Mouse (Mus musculus): ENCODE measurements around the gene Pum1.
"Not testable (repeated sequence)": the region's sequence is repeated elsewhere in the genome, so short reads cannot be mapped to it uniquely, and the experiment has no call there.

Gene Pum1

DNA sequence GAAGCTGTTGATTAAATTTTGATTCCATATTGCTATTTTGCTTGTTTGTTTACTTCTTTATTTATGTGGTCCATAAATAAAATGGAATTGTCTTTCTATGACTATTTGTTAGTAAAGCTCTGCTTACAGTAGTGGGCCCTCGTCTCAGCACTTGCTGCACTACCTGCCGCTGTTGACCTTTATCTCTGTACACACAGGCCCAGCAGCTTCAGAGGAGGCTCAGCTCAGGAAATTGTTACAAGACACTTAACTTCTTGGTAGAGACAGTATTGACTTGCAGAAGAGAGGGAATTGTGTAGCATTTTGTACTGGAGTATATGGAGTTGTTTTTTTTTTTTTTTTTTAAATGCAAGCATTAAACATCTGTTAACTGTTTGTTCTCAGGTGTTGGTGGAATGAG, 5.4 kb downstream of the Pum1 start:
- DNase-seq (ENCODE audit: low spot score in 2 of 2): no peak

DNA sequence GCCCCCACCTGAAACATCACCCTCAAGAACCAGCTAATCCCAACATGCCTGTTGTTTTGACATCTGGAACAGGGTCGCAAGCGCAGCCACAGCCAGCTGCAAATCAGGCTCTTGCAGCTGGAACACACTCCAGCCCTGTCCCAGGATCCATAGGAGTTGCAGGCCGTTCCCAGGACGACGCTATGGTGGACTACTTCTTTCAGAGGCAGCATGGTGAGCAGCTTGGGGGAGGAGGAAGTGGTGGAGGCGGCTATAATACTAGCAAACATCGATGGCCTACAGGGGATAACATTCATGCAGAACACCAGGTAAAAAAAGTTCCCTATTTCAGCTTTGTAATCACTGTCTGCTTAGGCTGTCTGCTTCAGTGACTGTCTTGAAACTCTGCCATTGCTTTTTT, 5.9 kb downstream of the Pum1 start:
- no peak for DNase-seq (ENCODE audit: low spot score in 2 of 2)

DNA sequence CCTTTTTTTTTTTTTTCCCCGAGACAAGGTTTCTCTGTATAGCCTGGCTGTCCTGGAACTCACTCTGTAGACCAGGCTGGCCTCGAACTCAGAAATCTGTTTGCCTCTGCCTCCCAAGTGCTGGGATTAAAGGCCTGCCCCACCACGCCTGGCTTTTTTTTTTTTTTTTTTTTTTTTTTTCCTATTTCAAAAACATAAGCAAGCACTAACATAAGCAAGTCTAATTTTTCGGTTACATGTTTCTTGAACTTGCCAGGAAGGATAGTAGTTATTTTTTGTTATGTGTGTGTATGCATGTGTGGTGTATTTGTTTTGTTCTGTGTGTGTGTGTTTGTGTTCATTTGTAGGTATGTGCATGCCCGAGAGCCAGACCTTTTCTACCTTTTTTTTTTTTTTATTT, 6.9 kb downstream of the Pum1 start:
- DNase-seq (ENCODE audit: low spot score in 2 of 2): not testable (repeated sequence)

DNA sequence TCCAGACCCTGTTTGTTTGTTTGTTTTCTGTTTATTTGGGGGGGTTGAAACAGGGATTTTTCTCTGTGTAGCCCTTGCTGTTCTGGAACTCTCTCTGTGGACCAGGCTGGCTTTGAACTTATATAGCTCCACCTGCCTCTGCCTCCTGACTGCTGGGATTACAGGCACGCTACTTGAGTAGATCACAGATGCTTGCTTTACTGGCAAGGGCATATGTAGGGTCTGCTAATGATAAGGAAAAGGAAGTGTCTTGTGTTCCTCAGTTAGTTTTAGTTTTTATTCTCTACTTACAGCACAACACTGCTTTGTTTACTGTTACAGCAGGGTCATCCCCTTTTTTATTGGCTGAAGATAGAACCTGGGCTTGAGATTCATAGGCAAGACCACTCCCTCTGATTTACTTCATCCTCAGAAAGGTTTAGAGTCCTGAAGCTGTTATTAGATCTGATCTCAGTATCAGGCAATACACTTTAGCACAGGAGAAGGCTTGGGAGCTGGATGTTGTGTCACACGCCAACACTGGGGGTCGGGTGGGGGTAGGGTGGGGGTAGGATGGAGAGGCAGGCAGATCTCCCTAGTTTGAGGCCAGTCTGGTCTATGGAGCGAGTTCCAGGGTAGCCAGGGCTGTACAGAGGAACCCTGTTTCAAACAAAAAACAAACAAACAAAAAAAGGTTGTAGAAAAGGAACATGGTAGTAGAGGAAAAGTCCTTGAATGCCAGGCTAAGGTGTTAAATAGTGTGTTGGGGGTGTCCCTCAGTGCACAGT, 8.1 kb downstream of the Pum1 start:
- no peak for DNase-seq (ENCODE audit: low spot score in 2 of 2)

DNA sequence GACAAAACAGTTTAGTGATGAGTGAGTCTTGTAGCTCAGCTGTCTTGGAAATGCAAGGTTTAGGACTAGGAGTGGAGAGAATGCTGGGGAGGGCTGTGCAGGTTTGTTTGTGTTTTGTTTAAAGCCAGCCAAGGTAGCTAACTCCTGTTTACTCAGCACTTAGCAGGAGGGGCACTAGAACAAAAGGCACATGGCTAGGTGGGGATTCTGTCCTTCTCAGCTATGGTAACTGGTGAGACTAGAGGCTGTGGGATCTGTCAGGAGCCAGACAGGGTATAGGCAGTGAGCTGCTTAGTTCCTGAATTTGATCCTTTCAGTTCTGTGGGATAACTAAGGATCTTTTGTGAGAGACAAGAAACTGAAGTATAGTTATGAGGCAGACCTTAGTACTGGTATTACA, 9.0 kb downstream of the Pum1 start:
- no peak for DNase-seq (ENCODE audit: low spot score in 2 of 2)

DNA sequence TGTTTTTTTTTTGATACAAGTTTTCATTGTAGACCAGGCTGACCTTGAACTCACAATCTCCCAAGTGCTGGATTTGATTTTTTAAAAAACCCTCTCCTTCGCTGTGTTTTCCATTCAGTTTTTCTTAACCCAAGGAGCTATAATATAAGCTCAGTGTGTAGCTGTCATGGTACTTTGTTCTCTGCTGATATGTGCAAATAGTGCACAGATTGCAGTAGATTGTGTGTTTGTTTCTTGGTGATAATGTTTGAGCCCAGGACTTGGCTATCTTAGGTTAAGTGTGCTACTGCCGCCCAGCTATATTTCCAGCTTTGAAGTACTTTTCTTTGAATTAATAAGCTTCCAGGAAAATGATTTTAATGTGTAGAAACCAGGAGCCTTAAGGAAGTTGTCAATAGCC, 13.6 kb downstream of the Pum1 start:
- no peak for DNase-seq (ENCODE audit: low spot score in 2 of 2)

DNA sequence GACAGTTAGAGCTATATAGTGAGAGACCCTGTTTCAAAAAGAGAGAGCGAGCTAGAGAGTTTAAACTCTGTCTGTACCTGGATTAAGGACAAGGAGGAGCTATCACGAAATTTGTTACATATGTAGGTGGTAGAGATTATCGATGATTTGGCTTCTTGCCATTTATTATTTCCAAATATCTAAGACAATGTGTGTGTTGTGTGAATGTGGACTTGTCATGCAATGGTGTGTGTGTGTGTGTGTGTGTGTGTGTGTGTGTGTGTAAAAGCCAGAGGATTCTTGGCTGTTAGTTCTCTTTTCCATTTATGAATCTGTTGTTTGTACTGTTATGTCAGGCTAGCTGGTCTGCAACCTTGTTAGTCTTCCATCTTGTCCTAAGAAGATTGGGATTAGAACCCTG, 15.0 kb downstream of the Pum1 start:
- no peak for DNase-seq (ENCODE audit: low spot score in 2 of 2)

DNA sequence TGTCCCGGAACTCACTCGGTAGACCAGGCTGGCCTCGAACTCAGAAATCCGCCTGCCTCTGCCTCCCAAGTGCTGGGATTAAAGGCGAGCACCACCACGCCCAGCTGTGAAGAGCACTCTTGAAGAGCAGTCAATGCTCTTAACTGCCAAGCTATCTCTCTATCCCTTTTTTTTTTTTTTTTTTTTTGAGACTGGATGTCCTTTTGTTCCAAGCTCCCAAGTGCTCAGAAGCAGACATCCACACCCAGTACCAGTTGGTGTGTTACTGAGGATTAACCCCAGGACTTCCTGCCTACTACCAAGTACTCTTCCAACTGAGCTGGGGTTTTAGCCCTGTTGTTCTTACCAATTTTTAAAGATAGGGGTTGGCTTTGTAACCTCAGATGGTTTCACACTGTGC, 17.6 kb downstream of the Pum1 start:
- no peak for DNase-seq (ENCODE audit: low spot score in 2 of 2)

DNA sequence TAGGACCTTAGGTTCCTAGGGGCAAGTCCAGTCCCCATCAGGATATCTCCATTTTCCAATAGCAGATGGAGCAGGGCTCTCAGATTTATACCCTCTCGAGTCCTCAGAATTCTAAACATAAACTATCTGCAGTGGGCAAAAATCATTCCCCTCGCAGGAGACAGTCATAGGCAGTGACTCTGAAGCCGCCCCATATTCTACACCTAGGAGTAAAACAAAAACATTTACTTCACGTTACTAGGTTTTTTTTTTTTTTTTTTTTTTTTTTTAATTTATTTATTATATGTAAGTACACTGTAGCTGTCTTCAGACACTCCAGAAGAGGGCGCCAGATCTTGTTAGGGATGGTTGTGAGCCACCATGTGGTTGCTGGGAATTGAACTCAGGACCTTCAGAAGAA, 19.9 kb downstream of the Pum1 start:
- not testable (repeated sequence) for DNase-seq (ENCODE audit: low spot score in 2 of 2)

DNA sequence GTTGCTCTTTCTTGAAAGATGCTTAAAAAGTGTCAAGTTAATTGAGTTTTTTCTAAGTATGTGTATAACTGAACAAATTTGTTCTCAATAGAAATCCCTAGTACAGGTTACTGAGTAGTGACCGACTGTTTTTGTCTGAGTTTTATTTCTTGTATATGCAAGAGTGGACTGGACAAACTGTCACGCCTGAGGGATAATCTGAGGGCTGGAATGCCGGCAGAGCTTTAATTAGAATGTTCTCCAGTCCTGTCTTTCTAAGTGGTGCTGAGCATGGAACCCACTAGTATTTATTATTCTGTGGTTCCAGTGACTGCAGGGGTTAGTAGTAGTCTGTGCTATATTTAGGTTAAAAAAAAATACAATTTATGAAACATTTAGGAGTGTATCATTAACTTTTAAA, 30.8 kb downstream of the Pum1 start:
- no peak for DNase-seq (ENCODE audit: low spot score in 2 of 2)

DNA sequence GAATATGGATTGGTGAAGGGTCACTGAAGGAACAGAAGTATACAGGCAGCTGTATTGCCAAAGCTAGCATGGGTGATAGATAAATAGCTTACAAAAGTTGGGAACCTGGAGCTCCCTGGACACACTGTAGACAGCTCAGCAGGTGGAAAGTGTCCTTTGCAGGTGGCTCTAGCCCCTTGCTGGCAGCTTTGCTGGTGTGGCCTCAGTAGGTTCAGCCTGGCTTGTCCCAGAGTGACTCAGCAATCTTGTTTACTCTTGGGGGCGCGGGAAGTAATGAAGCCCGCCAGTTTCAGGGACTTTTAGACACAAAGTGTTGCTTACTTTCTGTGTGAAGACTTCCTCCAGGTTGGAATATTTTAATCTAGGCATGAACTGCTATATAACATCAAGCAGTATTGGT, 31.9 kb downstream of the Pum1 start:
- DNase-seq (ENCODE audit: low spot score in 2 of 2): no peak

DNA sequence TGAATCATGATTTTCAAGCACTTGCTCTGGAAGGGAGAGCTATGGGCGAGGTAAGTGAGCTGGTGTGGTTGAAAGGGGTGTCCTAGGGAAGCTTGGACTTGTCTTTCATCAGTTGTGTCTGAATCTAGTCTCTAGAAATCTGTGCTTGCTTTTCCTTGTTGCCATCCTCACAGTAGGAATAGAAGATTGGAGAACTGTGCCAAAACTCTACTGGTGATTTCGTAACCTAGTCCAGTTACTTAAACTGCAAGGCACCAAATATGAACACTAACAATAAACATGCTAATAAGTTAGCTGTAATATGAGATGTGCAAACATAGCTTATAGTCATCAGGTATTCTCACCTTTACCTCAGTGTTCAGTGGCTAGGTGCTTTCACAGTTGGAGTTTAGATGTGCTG, 37.9 kb downstream of the Pum1 start:
- DNase-seq (ENCODE audit: low spot score in 2 of 2): no peak

DNA sequence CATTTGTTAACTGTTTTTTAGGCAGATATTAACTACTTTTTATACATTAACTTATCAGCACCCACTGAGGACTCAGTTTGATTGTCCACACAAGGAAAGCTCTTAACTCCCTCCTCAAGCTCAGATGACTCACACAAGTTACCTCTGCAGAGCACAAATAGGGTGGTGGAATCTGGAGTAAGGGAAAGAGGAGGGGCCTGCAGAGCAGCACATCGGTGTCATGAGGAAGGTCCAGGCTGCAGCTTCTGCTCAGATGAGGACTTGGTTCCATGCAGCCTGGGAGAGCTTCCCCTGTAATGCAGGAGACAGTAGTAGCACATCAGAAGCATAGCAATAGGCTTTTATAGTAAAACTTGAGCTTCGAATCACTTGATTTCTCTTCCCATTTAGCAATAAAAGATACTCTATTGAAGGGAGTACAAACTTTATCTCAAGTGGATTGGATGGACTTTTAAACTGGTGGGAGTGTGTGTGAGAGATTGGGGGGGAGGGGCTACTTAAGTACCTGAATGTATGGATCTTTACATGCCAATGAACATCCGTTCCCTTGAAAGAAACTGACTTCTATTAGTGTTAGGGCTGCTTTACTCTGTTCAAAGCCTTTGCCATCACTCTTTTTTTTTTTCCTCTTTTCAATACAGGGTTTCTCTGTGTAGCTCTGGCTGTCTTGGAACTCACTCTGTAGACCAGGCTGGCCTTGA, 39.9 kb downstream of the Pum1 start:
- no peak for DNase-seq (ENCODE audit: low spot score in 2 of 2)

DNA sequence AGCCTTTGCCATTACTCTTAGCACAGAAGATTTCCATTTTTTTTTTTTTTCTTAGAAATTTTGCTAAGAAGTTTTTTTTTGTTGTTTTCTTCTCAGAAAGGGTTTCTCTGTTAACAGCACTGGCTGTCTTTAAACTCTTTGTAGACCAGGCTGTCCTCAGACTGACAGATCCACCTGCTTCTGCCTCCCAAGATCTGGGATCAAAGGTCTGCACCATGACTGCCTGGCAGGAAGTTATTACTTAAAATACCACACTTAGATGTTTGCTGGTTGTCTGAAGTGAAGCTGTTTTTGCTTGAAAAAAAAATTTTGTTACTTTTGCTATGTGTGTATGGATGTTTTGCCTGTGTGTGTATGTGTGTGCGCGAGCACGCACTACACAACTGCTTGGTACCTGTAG, 40.5 kb downstream of the Pum1 start:
- DNase-seq (ENCODE audit: low spot score in 2 of 2): no peak

DNA sequence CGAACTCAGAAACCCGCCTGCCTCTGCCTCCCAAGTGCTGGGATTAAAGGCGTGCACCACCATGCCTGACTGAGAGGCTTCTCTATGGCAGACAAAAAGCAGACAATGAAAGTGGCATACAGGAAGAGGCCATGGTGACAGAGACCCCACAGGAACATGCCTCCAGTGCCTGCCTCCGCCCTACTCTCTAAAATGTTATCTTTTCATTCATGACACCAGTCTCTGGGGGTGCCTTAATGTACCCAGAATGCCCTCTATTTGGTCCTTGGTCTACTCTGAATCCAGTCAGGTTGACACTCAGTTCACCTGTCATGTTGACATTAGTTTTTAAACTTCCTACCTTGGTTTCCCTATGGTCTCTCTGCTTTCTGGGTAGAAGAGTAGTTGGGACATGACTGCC, 41.5 kb downstream of the Pum1 start:
- no peak for DNase-seq (ENCODE audit: low spot score in 2 of 2)

DNA sequence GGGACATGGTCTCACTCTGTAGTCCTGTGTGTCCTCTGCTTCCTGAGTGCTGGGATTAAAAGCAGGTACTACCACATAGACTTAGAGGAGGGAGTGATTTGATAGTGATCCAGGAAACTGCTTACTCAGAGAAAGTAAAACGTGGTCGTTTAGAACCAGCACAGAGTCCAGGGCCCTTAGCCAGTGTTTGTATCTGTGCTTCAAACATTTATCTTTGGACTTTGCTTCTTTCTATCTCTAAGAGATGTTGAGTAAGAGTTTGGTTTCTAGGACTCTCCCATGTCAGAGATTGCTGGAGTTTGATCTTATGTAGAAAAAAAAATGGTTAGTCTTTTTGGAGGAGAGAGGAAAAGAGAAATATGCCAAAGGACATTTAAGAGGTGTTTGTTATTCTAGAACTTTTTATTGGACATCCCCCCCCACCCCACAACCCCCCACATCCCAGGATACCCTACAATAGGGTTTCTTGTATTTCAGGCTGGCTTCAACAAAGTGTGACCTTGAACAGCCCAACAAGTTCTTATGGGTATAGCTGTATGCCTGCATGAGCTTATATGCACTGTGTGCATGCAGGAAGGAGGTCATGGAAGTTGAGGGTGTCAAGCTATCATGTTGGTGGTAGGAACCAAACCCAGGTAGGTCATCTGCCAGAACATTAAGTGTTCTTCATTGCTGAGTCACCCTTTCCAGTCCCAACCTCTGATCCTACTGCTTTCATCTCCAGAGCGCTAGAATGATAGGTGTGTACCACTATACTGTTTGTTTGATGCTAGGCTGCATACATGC, 43.3 kb downstream of the Pum1 start:
- DNase-seq (ENCODE audit: low spot score in 2 of 2): no peak

DNA sequence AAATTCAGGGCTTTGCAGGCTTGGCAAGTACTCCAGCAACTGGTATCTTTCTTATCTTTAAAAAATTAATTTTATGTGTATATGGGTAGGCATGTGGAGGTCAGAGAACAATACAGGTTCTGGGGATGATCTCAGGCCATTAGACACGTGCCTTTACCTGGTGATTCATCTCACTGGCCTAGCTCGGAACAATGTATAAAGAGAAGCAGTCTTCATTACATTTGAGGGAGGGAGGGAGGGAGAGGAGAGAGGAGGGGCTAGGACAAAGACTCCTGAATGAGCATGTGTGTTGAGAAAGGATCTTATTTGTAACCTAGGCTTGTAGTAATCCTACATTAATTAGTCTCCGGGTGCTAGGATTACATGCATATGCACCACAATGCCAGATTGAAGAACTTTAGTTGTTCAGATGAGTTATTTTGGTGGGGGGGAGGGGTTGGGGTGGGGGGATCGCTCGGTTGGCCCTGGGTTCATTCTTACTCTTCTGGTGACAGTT, 48.3 kb downstream of the Pum1 start:
- DNase-seq (ENCODE audit: low spot score in 2 of 2): no peak

DNA sequence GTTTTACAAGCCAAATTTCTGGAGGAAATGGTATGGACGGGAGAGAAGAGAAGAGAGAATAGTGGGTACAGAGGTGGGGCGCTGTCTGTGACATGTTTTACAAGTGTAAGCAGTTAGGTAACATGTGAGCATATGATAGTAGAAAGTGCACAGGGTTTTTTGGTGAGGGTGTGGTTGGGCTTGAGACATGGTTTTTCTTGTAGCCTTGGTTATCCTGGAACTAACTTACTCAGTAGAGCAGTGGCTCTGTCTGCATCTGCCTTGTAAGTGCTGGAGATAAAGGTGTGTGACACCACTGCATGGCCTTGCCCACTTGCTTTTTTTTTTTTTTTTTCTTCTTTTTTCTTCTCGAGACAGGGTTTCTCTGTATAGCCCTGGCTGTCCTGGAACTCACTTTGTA, 49.2 kb downstream of the Pum1 start:
- no peak for DNase-seq (ENCODE audit: low spot score in 2 of 2)

DNA sequence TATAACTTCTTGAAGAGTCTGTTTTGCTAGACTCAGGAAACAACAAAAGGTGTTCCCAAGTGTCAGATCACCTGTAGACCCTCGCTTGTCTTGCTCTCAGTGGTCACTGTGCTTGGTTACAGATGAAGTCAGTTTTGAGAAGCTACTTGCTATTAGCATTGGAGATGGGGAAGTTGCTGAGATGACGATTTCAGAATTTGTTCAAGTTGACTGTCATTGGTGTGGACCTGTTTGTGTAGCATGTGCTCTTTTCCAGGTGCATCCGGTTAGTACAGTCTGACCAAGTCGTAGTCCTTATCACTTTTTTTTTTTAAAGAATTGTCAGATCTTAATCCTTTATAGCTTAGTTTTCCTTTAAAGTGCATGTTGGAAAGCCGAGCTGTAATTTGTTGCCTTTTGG, 50.3 kb downstream of the Pum1 start:
- DNase-seq (ENCODE audit: low spot score in 2 of 2): no peak

DNA sequence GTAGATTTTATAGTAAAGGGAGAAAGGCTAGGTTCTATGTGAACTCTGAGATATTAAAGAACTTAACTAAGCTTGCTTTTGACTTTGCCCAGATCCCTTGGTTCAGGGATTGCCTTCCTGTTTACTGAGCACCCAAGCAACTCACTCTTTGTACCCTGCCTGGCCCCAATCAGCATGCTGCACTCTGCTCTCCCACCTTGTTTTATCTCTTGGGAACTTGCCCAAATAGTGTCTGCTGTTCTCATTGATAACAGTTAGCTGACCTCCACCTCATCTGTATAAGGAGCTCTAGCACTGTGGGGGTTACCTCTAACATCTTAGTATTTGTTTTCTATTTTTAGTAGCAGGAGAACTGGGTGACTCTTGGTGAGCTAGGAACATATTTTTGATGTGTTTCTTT, 52.0 kb downstream of the Pum1 start:
- DNase-seq (ENCODE audit: low spot score in 2 of 2): no peak

DNA sequence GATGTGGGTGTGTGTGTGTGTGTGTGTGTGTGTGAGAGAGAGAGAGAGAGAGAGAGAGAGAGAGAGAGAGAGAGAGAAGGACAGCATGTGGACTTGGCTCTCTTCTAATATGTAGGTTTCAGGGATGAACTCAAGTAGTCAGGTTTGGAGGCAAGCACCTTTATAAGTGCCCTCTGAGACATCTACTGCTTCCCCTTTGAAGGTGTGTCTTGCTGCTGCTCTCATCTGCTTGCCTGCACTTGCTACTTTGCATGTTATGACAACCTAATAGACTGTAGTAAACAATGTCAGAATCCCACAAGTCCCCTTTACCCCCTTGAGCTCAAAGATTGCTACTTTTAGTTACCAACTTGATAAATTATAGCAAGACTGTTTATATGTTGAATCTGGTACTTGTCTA, 52.5 kb downstream of the Pum1 start:
- DNase-seq (ENCODE audit: low spot score in 2 of 2): no peak

DNA sequence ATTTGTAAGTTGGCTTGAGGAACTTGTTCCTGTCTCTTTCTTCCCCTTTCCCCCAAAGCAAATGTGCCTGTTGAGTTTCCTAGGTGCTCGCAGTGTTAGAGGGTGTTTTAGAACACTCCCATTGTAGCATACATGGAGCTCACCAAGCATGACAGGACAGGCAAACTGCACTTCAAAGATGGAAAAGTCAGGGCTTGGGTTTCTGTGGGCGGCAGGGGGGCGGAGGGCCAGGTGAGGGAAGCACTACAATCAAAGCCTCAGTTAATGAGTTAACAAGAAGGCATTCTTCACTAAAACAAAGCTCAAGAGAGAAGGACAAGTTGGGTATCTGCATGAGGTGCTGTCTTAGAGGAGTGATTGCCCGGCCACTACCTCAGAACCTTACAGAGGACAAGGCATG, 56.2 kb downstream of the Pum1 start:
- no peak for DNase-seq (ENCODE audit: low spot score in 2 of 2)

DNA sequence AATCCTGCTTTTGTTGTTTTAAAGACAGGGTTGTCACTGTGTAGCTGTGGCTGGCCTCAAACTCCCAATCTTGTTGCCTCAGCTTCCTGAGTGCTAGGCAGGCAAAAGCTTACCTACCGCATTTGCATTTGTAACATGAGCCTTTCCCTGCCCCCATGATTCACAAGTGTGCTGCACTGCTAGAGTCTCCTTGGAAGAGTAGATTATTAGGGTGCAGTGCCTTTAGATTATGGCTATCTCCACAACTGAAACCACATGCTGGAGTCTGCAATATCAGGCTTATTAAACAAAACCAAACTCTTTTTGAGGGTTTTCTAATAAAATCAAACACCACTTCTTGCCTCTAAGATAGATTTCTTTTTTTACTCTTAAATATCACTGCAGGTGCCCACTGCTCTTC, 59.5 kb downstream of the Pum1 start:
- no peak for DNase-seq (ENCODE audit: low spot score in 2 of 2)
